Mouse (Mus musculus): ENCODE data around the gene Cct6b. TPM values are rescaled to one million over a fixed set of nuclear protein-coding genes. Genes with fewer than 3 reads are reported as not detected.
"Not testable (repeated sequence)": the region's sequence is repeated elsewhere in the genome, so short reads cannot be mapped to it uniquely, and the experiment has no call there.

Cct6b gene
- polyA plus RNA-seq, 1 experiment from 2014 or later = 0.37 TPM

- not testable (repeated sequence) for H3K36me3 ChIP-seq; H3K4me3 ChIP-seq (replicated peaks)
These were observed 69.2 kb downstream of the Cct6b start for GRCm38 (mm10) chr11:82694947-82695346.

GRCm38 (mm10) chr11:82692668-82693067 lies 71.5 kb downstream of the Cct6b start:
- Histone ChIP-seq H3K9ac (no peak overlapping the region), H3K27me3 (replicated peaks) (no peaks in the 10 kb centered on the region), H3K4me1 (no peaks in the 10 kb centered on the region), H3K4me3 (replicated peaks) (no peak overlapping the region), H3K36me3 (no peaks in the 10 kb centered on the region), H3K4me2 (no peak overlapping the region), H3K27ac (no peak overlapping the region), H3K9me3 (no peaks in the 10 kb centered on the region)
- ATAC-seq (ENCODE audit: insufficient read depth, low FRiP score, low read depth) = no peak
- 58% methylated on average over 6 of the region's 6 CpGs for WGBS

More at GRCm38 (mm10) chr11:82694947-82695346, 69.2 kb downstream of the Cct6b start:
- not testable (repeated sequence) for H3K27me3 ChIP-seq (replicated peaks); H3K27ac ChIP-seq; ATAC-seq (ENCODE audit: insufficient read depth, low FRiP score, low read depth); H3K9ac ChIP-seq; H3K4me2 ChIP-seq; H3K4me1 ChIP-seq; H3K9me3 ChIP-seq

GRCm38 (mm10) chr11:82690476-82690875 lies 73.6 kb downstream of the Cct6b start:
- Histone ChIP-seq H3K4me1 (no peaks in the 10 kb centered on the region), H3K27me3 (replicated peaks) (no peaks in the 10 kb centered on the region), H3K27ac (no peak overlapping the region), H3K4me2 (no peak overlapping the region), H3K4me3 (replicated peaks) (no peak overlapping the region), H3K36me3 (no peaks in the 10 kb centered on the region), H3K9me3 (no peaks in the 10 kb centered on the region), H3K9ac (no peak overlapping the region)
- WGBS = 65% methylated on average over 5 of the region's 5 CpGs
- ATAC-seq (ENCODE audit: insufficient read depth, low FRiP score, low read depth) = no peak

GRCm38 (mm10) chr11:82687668-82688067 lies 76.5 kb downstream of the Cct6b start:
- ATAC-seq (ENCODE audit: insufficient read depth, low FRiP score, low read depth) = no peak
- H3K36me3 ChIP-seq = no peaks in the 10 kb centered on the region
- H3K27me3 ChIP-seq (replicated peaks) = no peaks in the 10 kb centered on the region
- peaks cover 5% of the 10 kb centered on the region; the same call in 1 of the 2 replicates for H3K4me1 ChIP-seq
- H3K4me2 ChIP-seq = no peak overlapping the region
- H3K9me3 ChIP-seq = no peaks in the 10 kb centered on the region
- H3K4me3 ChIP-seq (replicated peaks) = no peak overlapping the region
- no peak overlapping the region for H3K27ac ChIP-seq
- no peak overlapping the region for H3K9ac ChIP-seq

- 46% methylated on average over 6 of the region's 6 CpGs for WGBS
- Histone ChIP-seq H3K9ac (no peak overlapping the region), H3K9me3 (no peaks in the 10 kb centered on the region), H3K4me3 (replicated peaks) (no peak overlapping the region), H3K4me2 (no peak overlapping the region), H3K27me3 (replicated peaks) (no peaks in the 10 kb centered on the region), H3K27ac (no peak overlapping the region), H3K36me3 (no peaks in the 10 kb centered on the region), H3K4me1 (peaks cover 5% of the 10 kb centered on the region; the same call in 1 of the 2 replicates)
- ATAC-seq (ENCODE audit: insufficient read depth, low FRiP score, low read depth) = peak; percentile 48; the same call in 1 of the 2 replicates
These were observed 79.4 kb downstream of the Cct6b start for GRCm38 (mm10) chr11:82684676-82685075.

GRCm38 (mm10) chr11:82683765-82684505 lies 80.2 kb downstream of the Cct6b start:
- Histone ChIP-seq H3K9me3 (no peaks in the 10 kb centered on the region), H3K27ac (no peak overlapping the region), H3K9ac (no peak overlapping the region), H3K4me2 (no peak overlapping the region), H3K4me1 (peaks cover 5% of the 10 kb centered on the region; the same call in 1 of the 2 replicates), H3K4me3 (replicated peaks) (no peak overlapping the region), H3K27me3 (replicated peaks) (no peaks in the 10 kb centered on the region), H3K36me3 (no peaks in the 10 kb centered on the region)
- no peak for ATAC-seq (ENCODE audit: insufficient read depth, low FRiP score, low read depth)
- 51% methylated on average over 12 of the region's 12 CpGs for WGBS

GRCm38 (mm10) chr11:82678561-82678960 lies 85.6 kb downstream of the Cct6b start:
- H3K27me3 ChIP-seq (replicated peaks) = no peaks in the 10 kb centered on the region
- H3K36me3 ChIP-seq = no peaks in the 10 kb centered on the region
- no peak overlapping the region for H3K9ac ChIP-seq
- 92% methylated on average over 12 of the region's 12 CpGs for WGBS
- no peaks in the 10 kb centered on the region for H3K4me1 ChIP-seq
- H3K9me3 ChIP-seq = no peaks in the 10 kb centered on the region
- ATAC-seq (ENCODE audit: insufficient read depth, low FRiP score, low read depth) = no peak
- no peak overlapping the region for H3K27ac ChIP-seq
- no peak overlapping the region for H3K4me2 ChIP-seq
- H3K4me3 ChIP-seq (replicated peaks) = no peak overlapping the region

Other genes starting within 250 kb of the Cct6b start
- 31.7 and 35.0 TPM in 2 replicates for gene Zfp830, start within 50 bp of the Cct6b start, polyA plus RNA-seq (2015; fragmentation: Nextera tagmentation; extraction: Ambion mirVana)
- gene Lig3, start 16.8 kb upstream of the Cct6b start, polyA plus RNA-seq (2015; fragmentation: Nextera tagmentation; extraction: Ambion mirVana) = 22.9 and 25.5 TPM in 2 replicates
- gene Rffl, start 106.9 kb upstream of the Cct6b start, polyA plus RNA-seq (2015; fragmentation: Nextera tagmentation; extraction: Ambion mirVana) = 17.5 and 20.2 TPM in 2 replicates
- gene Rad51d, start 126.3 kb upstream of the Cct6b start, polyA plus RNA-seq (2015; fragmentation: Nextera tagmentation; extraction: Ambion mirVana) = 13.6 and 14.8 TPM in 2 replicates
- 0.13 and 0.15 TPM in 2 replicates for gene Fndc8, start 127.8 kb upstream of the Cct6b start, polyA plus RNA-seq (2015; fragmentation: Nextera tagmentation; extraction: Ambion mirVana)
- gene Nle1, start 144.1 kb upstream of the Cct6b start, polyA plus RNA-seq (2015; fragmentation: Nextera tagmentation; extraction: Ambion mirVana) = 30.7 and 31.1 TPM in 2 replicates
- gene Unc45b, start 146.2 kb upstream of the Cct6b start, polyA plus RNA-seq (2015; fragmentation: Nextera tagmentation; extraction: Ambion mirVana) = 2.5 and 2.6 TPM in 2 replicates
- 2.4 and 2.5 TPM in 2 replicates for gene Slfn5, start 187.0 kb upstream of the Cct6b start, polyA plus RNA-seq (2015; fragmentation: Nextera tagmentation; extraction: Ambion mirVana)
- gene Slfn9, start 227.5 kb upstream of the Cct6b start, polyA plus RNA-seq (2015; fragmentation: Nextera tagmentation; extraction: Ambion mirVana) = 23.8 and 26.8 TPM in 2 replicates

All from stomach, embryonic 15.5 days (tissue).